Mouse (Mus musculus): ENCODE measurements around the gene Rcc2. TPM values are rescaled to one million over a fixed set of nuclear protein-coding genes. Genes with fewer than 3 reads are reported as not detected.

Gene Rcc2
- polyA plus RNA-seq, 1 experiment, result 63.4 TPM

- Histone ChIP-seq H3K4me1 (ENCODE audit: control insufficient read depth, insufficient read depth, low read length) (peaks cover 21% of the 10 kb centered on the region), H3K27ac (ENCODE audit: insufficient read depth, low read depth, low read length) (no peak overlapping the region), H3K4me3 (ENCODE audit: insufficient read depth, low read length) (no peak overlapping the region)
- TF ChIP-seq POLR2A (IDR thresholded peaks at IDR 0.05; ENCODE audit: borderline replicate concordance, low read depth, low read length), result no peak
- no peak for TF ChIP-seq CTCF (IDR thresholded peaks at IDR 0.05; ENCODE audit: low read depth, low read length)
Measured at GRCm38 (mm10) chr4:140665053-140665452, 35.3 kb upstream of the Rcc2 start.

GRCm38 (mm10) chr4:140665760-140666159 lies 34.6 kb upstream of the Rcc2 start, which contains the start of gene Arhgef10l:
Gene Arhgef10l (minus strand): TSS chr4:140666012.
- H3K4me3 ChIP-seq (ENCODE audit: insufficient read depth, low read length), result no peak within 1 kb of the TSS
- H3K27ac ChIP-seq (ENCODE audit: insufficient read depth, low read depth, low read length), result no peak within 1 kb of the TSS
- H3K4me1 ChIP-seq (ENCODE audit: control insufficient read depth, insufficient read depth, low read length), result peaks cover 21% of the 10 kb centered on the region
- TF ChIP-seq POLR2A (IDR thresholded peaks at IDR 0.05; ENCODE audit: borderline replicate concordance, low read depth, low read length), result no peak
- TF ChIP-seq CTCF (IDR thresholded peaks at IDR 0.05; ENCODE audit: low read depth, low read length), result no peak

- Histone ChIP-seq H3K4me1 (ENCODE audit: control insufficient read depth, insufficient read depth, low read length) (peaks cover 6% of the 10 kb centered on the region), H3K4me3 (ENCODE audit: insufficient read depth, low read length) (no peak overlapping the region), H3K27ac (ENCODE audit: insufficient read depth, low read depth, low read length) (no peak overlapping the region)
- TF ChIP-seq CTCF (IDR thresholded peaks at IDR 0.05; ENCODE audit: low read depth, low read length), result no peak
- no peak for TF ChIP-seq POLR2A (IDR thresholded peaks at IDR 0.05; ENCODE audit: borderline replicate concordance, low read depth, low read length)
Measured at GRCm38 (mm10) chr4:140667802-140668201, 32.5 kb upstream of the Rcc2 start.

DNA sequence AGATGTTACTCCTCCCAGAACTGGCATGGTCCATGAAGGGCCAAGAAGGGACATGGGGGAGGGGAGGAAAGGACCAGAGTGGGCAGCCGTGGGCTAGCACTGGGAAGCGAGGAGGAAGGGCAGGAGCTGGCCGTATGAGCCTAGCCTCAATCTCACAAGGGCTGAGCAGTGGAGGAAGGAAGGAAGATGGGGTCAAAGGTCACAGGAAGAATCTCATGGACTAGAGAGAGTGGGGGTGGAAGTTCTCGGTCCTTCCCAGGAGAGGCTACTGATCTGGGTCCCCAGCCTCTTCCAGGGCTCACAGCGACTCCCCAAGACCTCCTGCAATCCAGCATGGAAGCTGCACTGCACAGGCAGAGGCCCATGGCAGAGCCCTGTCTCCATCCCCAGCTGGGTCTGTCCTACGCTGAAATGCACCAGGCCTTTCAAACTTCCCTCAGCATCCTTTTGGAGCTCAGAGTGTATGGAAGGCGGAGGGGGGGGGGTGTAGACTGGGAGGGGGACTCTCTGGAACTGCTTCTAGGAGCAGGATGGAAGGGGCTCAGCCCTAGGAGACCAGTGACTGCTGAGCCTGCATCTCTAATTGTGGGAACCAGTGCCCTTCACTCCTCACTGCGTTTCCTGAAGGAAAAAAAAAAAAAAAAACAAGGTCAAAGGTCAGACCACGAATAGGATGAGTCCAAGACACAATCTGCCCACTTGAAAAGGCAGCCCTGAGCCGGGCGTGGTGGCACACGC lies 26.6 kb upstream of the Rcc2 start:
- TF ChIP-seq POLR2A (IDR thresholded peaks at IDR 0.05; ENCODE audit: borderline replicate concordance, low read depth, low read length) (no peak), CTCF (IDR thresholded peaks at IDR 0.05; ENCODE audit: low read depth, low read length) (no peak)
- Histone ChIP-seq H3K27ac (ENCODE audit: insufficient read depth, low read depth, low read length) (peak overlapping the region; percentile 24; the same call in 1 of the 2 replicates), H3K4me1 (ENCODE audit: control insufficient read depth, insufficient read depth, low read length) (peaks cover 10% of the 10 kb centered on the region), H3K4me3 (ENCODE audit: insufficient read depth, low read length) (no peak overlapping the region)

- H3K27ac ChIP-seq (ENCODE audit: insufficient read depth, low read depth, low read length), result peak overlapping the region; percentile 24; the same call in 1 of the 2 replicates
- H3K4me3 ChIP-seq (ENCODE audit: insufficient read depth, low read length), result no peak overlapping the region
- TF ChIP-seq POLR2A (IDR thresholded peaks at IDR 0.05; ENCODE audit: borderline replicate concordance, low read depth, low read length) (no peak), CTCF (IDR thresholded peaks at IDR 0.05; ENCODE audit: low read depth, low read length) (peak; percentile 78)
- H3K4me1 ChIP-seq (ENCODE audit: control insufficient read depth, insufficient read depth, low read length), result peaks cover 7% of the 10 kb centered on the region
Measured at GRCm38 (mm10) chr4:140674345-140674926, 25.9 kb upstream of the Rcc2 start.

- TF ChIP-seq POLR2A (IDR thresholded peaks at IDR 0.05; ENCODE audit: borderline replicate concordance, low read depth, low read length), result no peak
- peak; percentile 66 for TF ChIP-seq CTCF (IDR thresholded peaks at IDR 0.05; ENCODE audit: low read depth, low read length)
- Histone ChIP-seq H3K4me1 (ENCODE audit: control insufficient read depth, insufficient read depth, low read length) (peaks cover 11% of the 10 kb centered on the region), H3K4me3 (ENCODE audit: insufficient read depth, low read length) (no peak overlapping the region), H3K27ac (ENCODE audit: insufficient read depth, low read depth, low read length) (no peak overlapping the region)
Measured at GRCm38 (mm10) chr4:140679038-140679437, 21.3 kb upstream of the Rcc2 start.

DNA sequence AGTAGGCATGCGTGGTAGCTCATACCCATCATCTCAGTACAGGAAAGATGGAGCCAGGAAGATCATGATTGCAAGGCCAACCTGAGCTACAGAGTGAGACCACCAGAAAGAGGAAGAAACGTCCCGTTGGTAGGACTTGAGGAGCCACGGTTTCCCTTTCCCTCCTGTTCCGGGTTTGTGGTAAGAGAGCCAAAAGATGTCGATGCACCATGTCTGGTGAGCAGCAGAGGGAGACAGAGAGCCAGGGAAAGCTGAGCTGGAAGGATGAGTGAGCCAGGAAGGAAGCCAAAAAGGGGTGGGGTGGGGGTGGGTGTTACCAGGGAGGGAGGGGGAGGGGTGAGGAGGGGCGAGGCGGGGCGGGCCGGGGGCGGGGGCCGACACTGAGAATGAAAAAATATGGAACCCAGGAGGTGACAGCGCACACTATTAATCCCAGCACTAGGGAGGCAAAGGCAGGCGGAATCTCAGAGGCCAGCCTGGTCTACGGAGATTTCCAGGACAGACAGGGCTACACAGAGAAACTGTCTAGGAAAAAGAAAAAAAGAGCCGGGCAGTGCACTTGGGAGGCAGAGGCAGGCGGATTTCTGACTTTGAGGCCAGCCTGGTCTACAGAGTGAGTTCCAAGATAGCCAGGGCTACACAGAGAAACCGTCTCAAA lies 20.5 kb upstream of the Rcc2 start:
- no peak overlapping the region for H3K27ac ChIP-seq (ENCODE audit: insufficient read depth, low read depth, low read length)
- TF ChIP-seq POLR2A (IDR thresholded peaks at IDR 0.05; ENCODE audit: borderline replicate concordance, low read depth, low read length) (no peak), CTCF (IDR thresholded peaks at IDR 0.05; ENCODE audit: low read depth, low read length) (peak; percentile 59)
- no peak overlapping the region for H3K4me3 ChIP-seq (ENCODE audit: insufficient read depth, low read length)

DNA sequence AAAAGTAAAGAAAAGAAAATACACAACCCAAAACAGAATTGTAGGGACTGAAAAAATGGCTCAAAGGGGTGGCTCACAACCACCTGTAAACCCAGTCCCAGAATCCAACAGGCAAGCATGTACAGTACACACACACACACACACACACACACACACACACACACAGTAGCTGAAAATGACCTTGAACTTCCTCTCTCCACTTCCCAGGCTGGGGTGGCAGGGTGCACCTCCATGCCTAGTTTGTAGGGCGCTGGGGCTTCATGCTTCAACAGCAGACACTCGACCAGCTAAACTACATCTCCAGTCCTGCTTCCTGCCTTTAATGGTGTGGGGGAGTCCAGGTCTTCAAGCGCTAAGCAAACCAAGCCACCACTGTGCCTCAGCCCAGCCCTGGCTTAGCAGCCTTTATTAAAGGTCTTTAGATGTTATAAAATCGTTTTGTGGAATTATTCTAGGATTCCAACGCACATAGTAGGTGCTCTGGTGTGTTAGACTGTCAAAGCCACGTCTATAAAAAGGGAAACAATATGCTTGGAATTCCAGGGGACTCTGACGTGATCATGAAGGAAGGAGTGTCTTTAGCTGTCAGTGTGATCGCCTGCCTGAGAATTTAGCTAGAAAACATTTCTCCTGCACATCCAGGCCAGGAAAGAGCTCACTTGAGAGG lies 19.5 kb upstream of the Rcc2 start:
- H3K27ac ChIP-seq (ENCODE audit: insufficient read depth, low read depth, low read length), result peak overlapping the region; percentile 25; the same call in 1 of the 2 replicates
- H3K4me3 ChIP-seq (ENCODE audit: insufficient read depth, low read length), result no peak overlapping the region
- H3K4me1 ChIP-seq (ENCODE audit: control insufficient read depth, insufficient read depth, low read length), result peaks cover 22% of the 10 kb centered on the region
- TF ChIP-seq CTCF (IDR thresholded peaks at IDR 0.05; ENCODE audit: low read depth, low read length) (no peak), POLR2A (IDR thresholded peaks at IDR 0.05; ENCODE audit: borderline replicate concordance, low read depth, low read length) (no peak)

More for the DNA sequence above, 20.5 kb upstream of the Rcc2 start:
- peaks cover 13% of the 10 kb centered on the region for H3K4me1 ChIP-seq (ENCODE audit: control insufficient read depth, insufficient read depth, low read length)

DNA sequence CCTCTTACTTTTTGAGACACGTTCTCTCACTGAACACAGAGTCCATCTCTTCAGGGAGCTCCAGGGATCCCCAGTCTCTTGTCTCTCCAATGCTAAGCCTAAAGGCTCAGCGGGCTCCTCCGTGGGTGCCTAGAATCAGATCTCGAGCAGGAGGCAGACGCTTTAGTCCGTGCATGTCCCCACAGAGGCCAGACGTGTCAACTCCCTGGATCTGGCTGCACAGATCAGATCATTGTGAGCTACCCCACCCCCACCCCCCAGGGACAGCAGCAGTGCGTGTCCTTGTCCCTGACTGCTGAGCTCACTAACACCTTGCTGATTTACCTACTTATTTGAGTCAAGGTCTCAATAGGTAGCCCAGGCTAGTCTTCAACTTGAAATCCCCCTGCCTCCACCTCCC lies 16.7 kb upstream of the Rcc2 start:
- peak overlapping the region; percentile 34 for H3K4me3 ChIP-seq (ENCODE audit: insufficient read depth, low read length)
- no peak for TF ChIP-seq POLR2A (IDR thresholded peaks at IDR 0.05; ENCODE audit: borderline replicate concordance, low read depth, low read length)
- TF ChIP-seq CTCF (IDR thresholded peaks at IDR 0.05; ENCODE audit: low read depth, low read length), result no peak
- H3K27ac ChIP-seq (ENCODE audit: insufficient read depth, low read depth, low read length), result peak overlapping the region; percentile 95
- peaks cover 25% of the 10 kb centered on the region for H3K4me1 ChIP-seq (ENCODE audit: control insufficient read depth, insufficient read depth, low read length)

Measured in bone marrow macrophage, adult 2 months (primary cell).